Comparison of ENCODE assay signal across 7 mouse cellular contexts in the genomic region with DNA sequence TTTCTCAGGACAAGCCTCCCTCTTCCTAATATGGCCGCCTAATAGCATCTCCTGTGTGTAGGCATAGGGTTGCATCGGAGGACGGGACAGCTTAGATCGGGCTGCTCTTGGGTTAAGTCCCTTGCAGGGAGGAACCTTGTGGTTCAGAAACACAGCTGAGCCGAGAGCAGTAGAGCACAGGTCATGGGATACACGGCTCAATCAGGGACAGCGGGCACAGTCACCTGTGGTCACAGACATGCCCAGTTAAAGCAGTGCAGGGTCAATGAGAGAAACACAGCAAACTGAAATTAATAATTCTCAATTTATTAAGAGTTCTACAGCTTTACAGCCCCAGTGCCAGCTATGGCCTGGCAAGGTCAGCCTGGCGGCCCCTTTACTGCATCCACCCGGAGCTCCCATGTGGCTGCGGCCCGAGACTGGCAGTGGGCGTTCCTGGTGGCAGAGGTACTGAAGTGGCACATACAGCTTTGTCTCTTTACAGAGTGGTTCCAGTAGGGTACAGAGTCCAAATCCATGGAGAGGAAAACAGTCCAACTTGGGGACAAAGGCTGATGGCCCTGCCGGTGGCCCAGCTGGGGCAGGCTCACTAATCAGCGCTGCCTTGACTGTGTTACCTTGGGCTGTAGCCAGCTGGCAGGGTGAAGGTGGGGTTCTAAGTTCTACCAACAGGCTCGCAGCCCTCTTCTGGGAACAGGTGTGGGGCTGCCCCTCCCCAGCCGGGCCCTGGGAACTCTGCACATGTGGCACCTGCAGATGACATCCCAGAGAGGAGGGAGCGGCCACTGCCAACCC. TPM values are rescaled to one million over a fixed set of nuclear protein-coding genes. Genes with fewer than 3 reads are reported as not detected.
DNase-seq lines count a peak whose midpoint lies in the region; ATAC-seq lines count a peak whose summit lies in the region.

No protein-coding gene starts in this region.

- H3K4me2 ChIP-seq in kidney, embryonic 15.5 days = no peak overlapping the region
- no peak overlapping the region for H3K4me2 ChIP-seq in stomach, embryonic 16.5 days (ENCODE audit: low read depth, low read length)
- no peak overlapping the region for H3K4me2 ChIP-seq in heart, embryonic 12.5 days

- peaks cover 79% of the 10 kb centered on the region for H3K36me3 ChIP-seq in kidney, embryonic 15.5 days
- H3K36me3 ChIP-seq in stomach, embryonic 16.5 days (ENCODE audit: control insufficient read depth, insufficient read depth, low read length) = peaks cover 17% of the 10 kb centered on the region
- H3K36me3 ChIP-seq in heart, embryonic 12.5 days = peaks cover 57% of the 10 kb centered on the region

- H3K27ac ChIP-seq in kidney, embryonic 15.5 days = no peak overlapping the region
- peak overlapping the region; percentile 7; the same call in 1 of the 2 replicates for H3K27ac ChIP-seq in stomach, embryonic 16.5 days (ENCODE audit: low read length)
- H3K27ac ChIP-seq in heart, embryonic 12.5 days (ENCODE audit: poor library complexity, severe bottlenecking) = no peak overlapping the region

- peaks cover 20% of the 10 kb centered on the region for H3K4me1 ChIP-seq in kidney, embryonic 15.5 days
- H3K4me1 ChIP-seq in stomach, embryonic 16.5 days (ENCODE audit: control insufficient read depth, insufficient read depth, low read length) = no peaks in the 10 kb centered on the region; the same call in 1 of the 2 replicates
- peaks cover 13% of the 10 kb centered on the region for H3K4me1 ChIP-seq in heart, embryonic 12.5 days (replicated peaks)

- H3K27me3 ChIP-seq in kidney, embryonic 15.5 days = no peaks in the 10 kb centered on the region
- no peaks in the 10 kb centered on the region for H3K27me3 ChIP-seq in stomach, embryonic 16.5 days (ENCODE audit: control insufficient read depth, insufficient read depth, low read length)
- no peaks in the 10 kb centered on the region for H3K27me3 ChIP-seq in heart, embryonic 12.5 days (replicated peaks)

- peak; percentile 78 for DNase-seq in kidney, adult 18-20 months
- peak; percentile 80 for DNase-seq in adrenal gland, postnatal 10 days
- DNase-seq in kidney, adult 8-10 months = peak; percentile 81 to 88
- DNase-seq in urinary bladder, adult 18-20 months (ENCODE audit: low spot score in 2 of 2) = no peak

- no peak overlapping the region for H3K4me3 ChIP-seq in kidney, embryonic 15.5 days (replicated peaks)
- H3K4me3 ChIP-seq in stomach, embryonic 16.5 days (replicated peaks; ENCODE audit: low read length) = no peak overlapping the region
- no peak overlapping the region for H3K4me3 ChIP-seq in heart, embryonic 12.5 days

- no peak overlapping the region for H3K9ac ChIP-seq in kidney, embryonic 15.5 days
- H3K9ac ChIP-seq in stomach, embryonic 16.5 days (ENCODE audit: low read length) = no peak overlapping the region
- no peak overlapping the region for H3K9ac ChIP-seq in heart, embryonic 12.5 days

- H3K9me3 ChIP-seq in kidney, embryonic 15.5 days (replicated peaks) = no peaks in the 10 kb centered on the region
- H3K9me3 ChIP-seq in stomach, embryonic 16.5 days (replicated peaks; ENCODE audit: control insufficient read depth, low read length) = no peaks in the 10 kb centered on the region
- no peaks in the 10 kb centered on the region for H3K9me3 ChIP-seq in heart, embryonic 12.5 days (replicated peaks)

- 88% methylated on average over 17 of the region's 17 CpGs for WGBS in kidney, embryonic 15.5 days
- WGBS in stomach, embryonic 16.5 days = 85% methylated on average over 17 of the region's 17 CpGs
- 88% methylated on average over 17 of the region's 17 CpGs for WGBS in heart, embryonic 12.5 days

- no peak for ATAC-seq in kidney, embryonic 15.5 days (replicated peaks; ENCODE audit: low FRiP score)
- ATAC-seq in stomach, embryonic 16.5 days (ENCODE audit: insufficient read depth, low FRiP score) = peak; percentile 49; the same call in 1 of the 2 replicates
- no peak for ATAC-seq in heart, embryonic 12.5 days (ENCODE audit: insufficient number of reproducible peaks, low FRiP score)

RNA-seq across cellular contexts. Expression of gene Vps37b, which starts 27.5 kb away (rescaled TPM):
- 33.8 and 35.3 TPM in 2 replicates for polyA plus RNA-seq in kidney, embryonic 15.5 days (2015; fragmentation: Nextera tagmentation; extraction: Ambion mirVana)
- 10 to 100 TPM; 41.1 to 58.1 TPM for total RNA-seq in adrenal gland, postnatal 10 days (2021)
- 39.6 and 44.4 TPM in 2 replicates for polyA plus RNA-seq in stomach, embryonic 16.5 days (2015; fragmentation: Nextera tagmentation; extraction: Ambion mirVana)
- 61.9 and 64.4 TPM in 2 replicates for polyA plus RNA-seq in heart, embryonic 12.5 days (2016; fragmentation: Nextera tagmentation; extraction: Ambion mirVana)

RNA-seq across cellular contexts. Expression of gene Hip1r, which starts 31.1 kb away (rescaled TPM):
- 18.2 and 20.0 TPM in 2 replicates for polyA plus RNA-seq in kidney, embryonic 15.5 days (2015; fragmentation: Nextera tagmentation; extraction: Ambion mirVana)
- total RNA-seq in adrenal gland, postnatal 10 days (2021) = 10 to 100 TPM; 18.2 to 22.5 TPM
- 31.2 and 35.2 TPM in 2 replicates for polyA plus RNA-seq in stomach, embryonic 16.5 days (2015; fragmentation: Nextera tagmentation; extraction: Ambion mirVana)
- polyA plus RNA-seq in heart, embryonic 12.5 days (2016; fragmentation: Nextera tagmentation; extraction: Ambion mirVana) = 4.8 and 7.5 TPM in 2 replicates

Comparison
In these comparisons a context has a peak if more than half of its experiments do, and no peak if none do; other contexts are left out.
1. DNase-seq: peak in kidney, adult 18-20 months (single experiment), adrenal gland, postnatal 10 days (single experiment) and kidney, adult 8-10 months (2 of 2); none in urinary bladder, adult 18-20 months (0 of 2).